Mouse (Mus musculus): ENCODE measurements around the gene Taz. TPM values are rescaled to one million over a fixed set of nuclear protein-coding genes. Genes with fewer than 3 reads are reported as not detected.
A peak's percentile ranks its signal among the peaks of the same experiment; 100 is the strongest.

The Taz gene
- total RNA-seq, 2 experiments from 2014 or later = 7.2 to 11.5 TPM

GRCm38 (mm10) chrX:74273422-74274322 lies 8.0 kb upstream of the Taz start:
- no peak for ATAC-seq (replicated peaks; ENCODE audit: low FRiP score, poor library complexity, severe bottlenecking)

- ATAC-seq (replicated peaks; ENCODE audit: low FRiP score, poor library complexity, severe bottlenecking) = no peak
Observed at GRCm38 (mm10) chrX:74277916-74278315, 3.8 kb upstream of the Taz start.

GRCm38 (mm10) chrX:74281041-74281731 lies 526 bp upstream of the Taz start:
- ATAC-seq (replicated peaks; ENCODE audit: low FRiP score, poor library complexity, severe bottlenecking) = 0 out of 2 replicates have a peak, but pooled peaks have one; percentile 4

GRCm38 (mm10) chrX:74282395-74283091 lies 831 bp downstream of the Taz start:
- ATAC-seq (replicated peaks; ENCODE audit: low FRiP score, poor library complexity, severe bottlenecking) = peak; percentile 76

GRCm38 (mm10) chrX:74283092-74283437 lies 1.4 kb downstream of the Taz start:
- ATAC-seq (replicated peaks; ENCODE audit: low FRiP score, poor library complexity, severe bottlenecking) = 0 out of 2 replicates have a peak, but pooled peaks have one; percentile 1

GRCm38 (mm10) chrX:74293431-74293830 lies 11.7 kb downstream of the Taz start:
- no peak for ATAC-seq (replicated peaks; ENCODE audit: low FRiP score, poor library complexity, severe bottlenecking)

GRCm38 (mm10) chrX:74296538-74297448 lies 15.1 kb downstream of the Taz start, which contains the start of gene Atp6ap1:
Gene Atp6ap1, plus strand, starts transcription at chrX:74297097.
- ATAC-seq (replicated peaks; ENCODE audit: low FRiP score, poor library complexity, severe bottlenecking) = peak; percentile 98

- no peak for ATAC-seq (replicated peaks; ENCODE audit: low FRiP score, poor library complexity, severe bottlenecking)
Observed at GRCm38 (mm10) chrX:74298348-74298747, 16.6 kb downstream of the Taz start.

- ATAC-seq (replicated peaks; ENCODE audit: low FRiP score, poor library complexity, severe bottlenecking) = no peak
Observed at GRCm38 (mm10) chrX:74299721-74300120, 18.0 kb downstream of the Taz start.

GRCm38 (mm10) chrX:74304867-74305700 lies 23.4 kb downstream of the Taz start, which contains the start of gene Gdi1:
Gene Gdi1, plus strand, starts transcription at chrX:74304998.
- ATAC-seq (replicated peaks; ENCODE audit: low FRiP score, poor library complexity, severe bottlenecking) = peak; percentile 94

- peak; percentile 98 for ATAC-seq (replicated peaks; ENCODE audit: low FRiP score, poor library complexity, severe bottlenecking)
Observed at GRCm38 (mm10) chrX:74312540-74313464, 31.1 kb downstream of the Taz start, which contains the start of gene Fam50a. Gene Fam50a, plus strand, starts transcription at chrX:74313033.

GRCm38 (mm10) chrX:74328725-74329161 lies 47.0 kb downstream of the Taz start, which contains the start of gene Plxna3:
Gene Plxna3, plus strand, starts transcription at chrX:74329066.
- peak; percentile 69; the same call in 1 of the 2 replicates for ATAC-seq (replicated peaks; ENCODE audit: low FRiP score, poor library complexity, severe bottlenecking)

GRCm38 (mm10) chrX:74329215-74329671 lies 47.5 kb downstream of the Taz start:
- no peak for ATAC-seq (replicated peaks; ENCODE audit: low FRiP score, poor library complexity, severe bottlenecking)

GRCm38 (mm10) chrX:74330166-74330930 lies 48.6 kb downstream of the Taz start:
- ATAC-seq (replicated peaks; ENCODE audit: low FRiP score, poor library complexity, severe bottlenecking) = no peak
